Mouse (Mus musculus): ENCODE measurements at regions not wholly inside any gene's neighbourhood (a gene's known extent, or its start where the extent isn't known, plus 50 kb on each side); places are given as distances from the start of the nearest gene placed in this dataset.

DNA sequence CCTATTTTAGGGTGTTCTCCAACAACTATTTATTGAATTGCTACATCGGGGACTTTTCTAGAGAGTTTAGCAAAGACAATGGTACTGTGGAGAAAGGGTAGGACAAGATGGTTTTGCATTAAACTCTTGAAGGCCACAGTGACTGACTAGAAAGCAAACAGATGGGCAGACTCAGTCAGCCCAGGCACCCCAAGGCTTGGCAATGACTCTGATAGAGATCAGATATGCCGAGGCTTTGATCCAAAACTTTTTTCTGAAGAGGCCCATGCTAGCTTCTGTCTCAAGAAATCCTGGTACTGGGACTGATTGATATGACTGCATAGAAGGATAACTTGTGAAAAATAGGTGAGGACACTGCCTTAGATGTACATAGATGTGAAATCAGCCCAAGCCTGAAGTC, 197.9 kb upstream of the Akr1e1 start:
- TF ChIP-seq POLR2A (IDR thresholded peaks at IDR 0.05; ENCODE audit: insufficient read length, low read depth) (no peak), USF1 (IDR thresholded peaks at IDR 0.05; ENCODE audit: low read depth) (no peak), POLR2AphosphoS2 (IDR thresholded peaks at IDR 0.05; ENCODE audit: insufficient read length, low read depth) (no peak), TCF12 (IDR thresholded peaks at IDR 0.05; ENCODE audit: insufficient read depth, poor library complexity, severe bottlenecking) (no peak), MAX (IDR thresholded peaks at IDR 0.05; ENCODE audit: low read depth) (no peak), MYOD1 (IDR thresholded peaks at IDR 0.05; ENCODE audit: control insufficient read depth in 1 of 3, insufficient read length in 2 of 3, low read depth in 2 of 3) (no peak), MYOG (IDR thresholded peaks at IDR 0.05; ENCODE audit: control insufficient read depth in 1 of 3, insufficient read depth in 1 of 3, insufficient read length in 2 of 3, low read depth in 2 of 3) (no peak)
